Mouse (Mus musculus): ENCODE data around the gene Zfp358. TPM values are rescaled to one million over a fixed set of nuclear protein-coding genes. Genes with fewer than 3 reads are reported as not detected.

Zfp358 gene
- polyA plus RNA-seq, 1 experiment from 2014 or later = 5.4 TPM

DNA sequence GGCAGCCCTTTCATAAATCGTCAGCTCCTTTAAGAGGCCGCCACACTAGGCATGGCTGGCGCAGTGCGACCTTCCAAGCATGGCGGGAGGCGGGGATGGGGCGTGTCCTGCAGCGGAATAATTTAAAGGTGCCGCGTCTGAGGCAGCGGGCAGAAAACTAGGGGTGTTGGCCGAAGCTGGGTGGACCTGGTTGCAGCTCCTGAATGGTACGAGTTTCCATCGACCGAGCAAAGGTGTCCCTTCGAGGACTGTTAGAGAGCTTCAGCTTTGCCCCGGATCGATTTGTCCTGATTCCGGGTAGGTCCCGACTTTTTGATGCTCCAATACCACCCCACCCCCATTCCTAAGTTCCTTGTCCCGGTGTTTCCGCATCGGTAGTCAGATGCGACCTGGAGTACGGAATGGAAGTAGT, 22.3 kb downstream of the Zfp358 start, which contains the start of gene Pnpla6:
TSS of gene Pnpla6 (plus strand) at position 125 of the 412 bp plus-strand sequence.
- no peaks in the 10 kb centered on the region for H3K9me3 ChIP-seq (replicated peaks; ENCODE audit: control insufficient read depth, low read length)
- H3K9ac ChIP-seq (ENCODE audit: low read depth, low read length) = peak within 1 kb of the TSS; percentile 77
- ATAC-seq (ENCODE audit: low read depth) = peak; percentile 66
- H3K4me1 ChIP-seq (ENCODE audit: control insufficient read depth, low read depth, low read length) = peaks cover 26% of the 10 kb centered on the region
- no peaks in the 10 kb centered on the region; the same call in 1 of the 2 replicates for H3K36me3 ChIP-seq (ENCODE audit: control insufficient read depth, insufficient read depth)
- whole genome bisulfite sequencing (ENCODE audit: insufficient replicate concordance) = under 1% methylated on average over 24 of the region's 25 CpGs
- no peaks in the 10 kb centered on the region for H3K27me3 ChIP-seq (ENCODE audit: control insufficient read depth, insufficient read depth, low read depth, low read length)
- H3K27ac ChIP-seq (ENCODE audit: low read length) = peak within 1 kb of the TSS; percentile 78
- peak within 1 kb of the TSS; percentile 95 for H3K4me2 ChIP-seq (ENCODE audit: low read depth, low read length)
- H3K4me3 ChIP-seq (ENCODE audit: low read depth, low read length) = peak within 1 kb of the TSS; percentile 91

DNA sequence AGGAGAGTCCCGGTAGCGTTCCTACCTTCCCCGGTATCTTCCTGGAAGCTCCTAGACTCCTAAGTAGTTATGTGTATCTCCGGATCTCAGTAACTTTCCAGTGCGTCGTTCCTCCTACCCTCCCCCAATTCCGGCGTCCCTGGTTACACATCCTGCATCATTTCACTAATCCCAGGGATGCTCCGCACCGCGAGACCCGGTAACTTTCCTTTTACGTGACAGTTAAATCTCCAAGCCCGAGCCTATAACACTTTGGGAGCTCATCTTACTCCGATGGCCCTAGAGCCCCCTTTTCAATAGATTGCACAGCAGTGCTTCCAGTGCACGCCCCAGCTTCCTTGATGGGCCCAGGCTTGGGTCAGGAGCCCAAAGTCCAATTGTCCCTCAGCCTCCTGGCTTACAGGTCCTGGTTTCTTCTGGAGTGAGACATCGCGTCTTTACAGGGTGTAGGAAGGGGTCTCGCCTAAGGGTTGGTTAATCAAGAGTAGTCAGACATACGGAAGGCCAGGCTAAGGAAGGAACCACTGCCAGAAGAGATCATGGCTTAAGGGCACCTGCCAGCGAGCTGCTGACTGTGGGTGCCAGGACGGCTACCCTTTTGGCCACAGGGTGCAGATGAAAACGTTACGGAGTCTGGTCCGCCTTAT, 23.0 kb downstream of the Zfp358 start:
- no peaks in the 10 kb centered on the region for H3K27me3 ChIP-seq (ENCODE audit: control insufficient read depth, insufficient read depth, low read depth, low read length)
- no peaks in the 10 kb centered on the region for H3K9me3 ChIP-seq (replicated peaks; ENCODE audit: control insufficient read depth, low read length)
- peak overlapping the region; percentile 77 for H3K9ac ChIP-seq (ENCODE audit: low read depth, low read length)
- peak overlapping the region; percentile 91 for H3K4me3 ChIP-seq (ENCODE audit: low read depth, low read length)
- H3K4me2 ChIP-seq (ENCODE audit: low read depth, low read length) = peak overlapping the region; percentile 95
- no peaks in the 10 kb centered on the region; the same call in 1 of the 2 replicates for H3K36me3 ChIP-seq (ENCODE audit: control insufficient read depth, insufficient read depth)
- peaks cover 31% of the 10 kb centered on the region for H3K4me1 ChIP-seq (ENCODE audit: control insufficient read depth, low read depth, low read length)
- peak overlapping the region; percentile 78 for H3K27ac ChIP-seq (ENCODE audit: low read length)
- WGBS (ENCODE audit: insufficient replicate concordance) = under 1% methylated on average over 25 of the region's 25 CpGs
- ATAC-seq (ENCODE audit: low read depth) = peak; percentile 16

DNA sequence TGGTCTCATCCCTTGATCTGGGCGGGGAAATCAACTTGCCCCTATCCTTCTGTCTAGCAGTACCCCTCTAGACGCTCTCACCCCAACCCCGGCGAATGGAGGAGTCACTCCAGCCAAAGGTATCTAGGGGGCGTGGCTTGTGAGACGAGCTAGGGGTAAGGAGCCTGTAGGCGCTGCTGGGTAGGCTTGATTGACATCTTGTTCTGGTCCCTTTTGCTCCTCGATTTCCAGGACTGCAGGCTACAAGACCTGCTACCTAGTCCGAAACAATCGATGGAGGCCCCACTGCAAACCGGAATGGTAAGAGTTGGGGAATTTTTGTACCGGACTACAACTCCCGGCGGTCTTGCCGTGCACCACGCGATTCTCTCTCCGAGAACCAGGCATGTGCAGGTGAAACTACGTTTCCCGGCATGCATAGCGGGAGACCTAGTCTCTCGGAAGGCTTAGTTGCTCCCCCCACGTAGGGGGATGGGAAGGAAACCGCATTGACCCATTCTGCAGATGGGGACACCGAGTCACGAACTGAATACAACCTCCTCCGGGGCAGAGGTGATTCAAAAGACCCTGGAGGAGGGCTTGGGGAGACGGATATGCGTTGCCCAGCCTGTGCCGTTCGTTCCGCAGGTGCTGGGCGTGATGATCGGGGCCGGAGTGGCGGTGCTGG, 23.6 kb downstream of the Zfp358 start:
- WGBS (ENCODE audit: insufficient replicate concordance) = 1% methylated on average over 36 of the region's 36 CpGs
- peak; percentile 86 for ATAC-seq (ENCODE audit: low read depth)
- Histone ChIP-seq H3K9me3 (replicated peaks; ENCODE audit: control insufficient read depth, low read length) (no peaks in the 10 kb centered on the region), H3K27me3 (ENCODE audit: control insufficient read depth, insufficient read depth, low read depth, low read length) (no peaks in the 10 kb centered on the region), H3K36me3 (ENCODE audit: control insufficient read depth, insufficient read depth) (no peaks in the 10 kb centered on the region; the same call in 1 of the 2 replicates), H3K9ac (ENCODE audit: low read depth, low read length) (peak overlapping the region; percentile 77), H3K4me1 (ENCODE audit: control insufficient read depth, low read depth, low read length) (peaks cover 38% of the 10 kb centered on the region), H3K4me2 (ENCODE audit: low read depth, low read length) (peak overlapping the region; percentile 95), H3K4me3 (ENCODE audit: low read depth, low read length) (peak overlapping the region; percentile 91), H3K27ac (ENCODE audit: low read length) (peak overlapping the region; percentile 78)

DNA sequence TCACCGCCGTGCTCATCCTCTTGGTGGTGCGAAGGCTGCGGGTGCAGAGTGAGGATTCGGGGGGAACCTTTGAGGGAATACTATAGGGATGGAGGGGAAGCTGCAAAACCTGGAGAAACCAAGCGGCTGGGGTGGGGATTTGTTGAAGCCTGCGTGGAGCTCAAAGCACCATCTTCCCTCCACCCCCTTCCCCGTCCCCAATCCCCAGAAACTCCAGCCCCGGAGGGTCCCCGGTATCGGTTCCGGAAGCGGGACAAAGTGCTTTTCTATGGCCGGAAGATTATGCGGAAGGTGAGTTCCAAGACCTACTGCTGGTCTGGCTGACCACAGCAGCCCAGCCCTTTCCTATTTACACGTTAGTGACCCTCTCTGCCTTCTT, 24.2 kb downstream of the Zfp358 start:
- Histone ChIP-seq H3K4me3 (ENCODE audit: low read depth, low read length) (peak overlapping the region; percentile 91), H3K9ac (ENCODE audit: low read depth, low read length) (peak overlapping the region; percentile 77), H3K4me1 (ENCODE audit: control insufficient read depth, low read depth, low read length) (peaks cover 43% of the 10 kb centered on the region), H3K4me2 (ENCODE audit: low read depth, low read length) (peak overlapping the region; percentile 95), H3K9me3 (replicated peaks; ENCODE audit: control insufficient read depth, low read length) (no peaks in the 10 kb centered on the region), H3K27me3 (ENCODE audit: control insufficient read depth, insufficient read depth, low read depth, low read length) (no peaks in the 10 kb centered on the region), H3K27ac (ENCODE audit: low read length) (peak overlapping the region; percentile 78), H3K36me3 (ENCODE audit: control insufficient read depth, insufficient read depth) (no peaks in the 10 kb centered on the region)
- ATAC-seq (ENCODE audit: low read depth) = no peak
- 6% methylated on average over 16 of the region's 16 CpGs for WGBS (ENCODE audit: insufficient replicate concordance)

DNA sequence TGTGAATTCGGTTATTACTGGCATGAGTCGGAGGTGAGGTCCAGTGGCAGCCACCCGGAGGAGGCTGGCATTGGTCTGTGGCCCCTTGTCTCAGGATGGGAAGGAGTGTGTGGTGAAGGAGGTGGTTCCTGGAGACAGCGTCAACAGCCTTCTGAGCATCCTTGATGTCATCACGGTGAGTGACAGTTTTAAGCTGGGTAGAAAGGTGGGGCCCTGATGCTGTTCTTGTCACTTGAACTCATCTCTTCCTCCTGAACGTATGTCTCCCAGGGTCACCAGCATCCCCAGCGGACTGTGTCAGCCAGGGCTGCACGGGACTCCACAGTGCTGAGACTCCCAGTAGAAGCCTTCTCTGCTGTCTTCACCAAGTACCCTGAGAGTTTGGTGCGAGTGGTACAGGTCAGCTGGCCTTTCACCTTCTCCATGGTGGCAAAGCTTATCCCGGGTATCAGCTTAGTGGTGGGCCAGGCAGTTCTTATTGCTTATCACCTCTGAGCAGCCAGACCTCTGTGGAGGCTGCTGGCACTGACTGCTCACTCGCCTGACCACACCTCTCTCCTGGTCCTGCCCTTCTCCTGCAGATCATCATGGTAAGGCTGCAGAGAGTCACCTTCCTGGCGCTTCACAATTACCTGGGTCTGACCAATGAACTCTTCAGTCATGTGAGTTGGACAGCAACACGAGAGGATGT, 29.2 kb downstream of the Zfp358 start:
- no peaks in the 10 kb centered on the region for H3K9me3 ChIP-seq (replicated peaks; ENCODE audit: control insufficient read depth, low read length)
- 46% methylated on average over 13 of the region's 13 CpGs for WGBS (ENCODE audit: insufficient replicate concordance)
- H3K4me2 ChIP-seq (ENCODE audit: low read depth, low read length) = peak overlapping the region; percentile 66
- H3K36me3 ChIP-seq (ENCODE audit: control insufficient read depth, insufficient read depth) = peaks cover 12% of the 10 kb centered on the region
- H3K4me3 ChIP-seq (ENCODE audit: low read depth, low read length) = peak overlapping the region; percentile 34
- no peaks in the 10 kb centered on the region for H3K27me3 ChIP-seq (ENCODE audit: control insufficient read depth, insufficient read depth, low read depth, low read length)
- H3K27ac ChIP-seq (ENCODE audit: low read length) = peak overlapping the region; percentile 97
- peak overlapping the region; percentile 52 for H3K9ac ChIP-seq (ENCODE audit: low read depth, low read length)
- peaks cover 45% of the 10 kb centered on the region for H3K4me1 ChIP-seq (ENCODE audit: control insufficient read depth, low read depth, low read length)
- peak; percentile 99 for ATAC-seq (ENCODE audit: low read depth)

DNA sequence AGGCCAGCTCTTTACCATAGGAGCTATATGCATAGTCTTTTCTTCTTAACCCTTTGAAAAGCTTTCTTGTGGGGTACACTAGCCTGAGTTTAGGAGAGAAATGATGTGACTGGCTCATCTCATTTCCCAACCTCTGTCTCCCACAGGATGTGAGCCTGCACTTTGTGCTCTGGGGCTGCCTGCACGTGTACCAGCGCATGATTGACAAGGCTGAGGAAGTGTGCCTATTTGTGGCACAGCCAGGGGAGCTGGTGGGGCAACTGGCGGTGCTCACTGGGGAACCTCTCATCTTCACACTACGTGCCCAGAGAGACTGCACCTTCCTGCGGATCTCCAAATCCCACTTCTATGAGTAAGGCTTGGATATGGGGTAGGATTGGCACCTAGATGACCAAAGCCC, 37.9 kb downstream of the Zfp358 start:
- Histone ChIP-seq H3K36me3 (ENCODE audit: control insufficient read depth, insufficient read depth) (peaks cover 9% of the 10 kb centered on the region), H3K27ac (ENCODE audit: low read length) (no peak overlapping the region), H3K9ac (ENCODE audit: low read depth, low read length) (no peak overlapping the region), H3K4me2 (ENCODE audit: low read depth, low read length) (no peak overlapping the region), H3K27me3 (ENCODE audit: control insufficient read depth, insufficient read depth, low read depth, low read length) (no peaks in the 10 kb centered on the region), H3K4me1 (ENCODE audit: control insufficient read depth, low read depth, low read length) (peaks cover 3% of the 10 kb centered on the region), H3K9me3 (replicated peaks; ENCODE audit: control insufficient read depth, low read length) (no peaks in the 10 kb centered on the region), H3K4me3 (ENCODE audit: low read depth, low read length) (no peak overlapping the region)
- WGBS (ENCODE audit: insufficient replicate concordance) = 70% methylated on average over 5 of the region's 5 CpGs
- ATAC-seq (ENCODE audit: low read depth) = no peak

DNA sequence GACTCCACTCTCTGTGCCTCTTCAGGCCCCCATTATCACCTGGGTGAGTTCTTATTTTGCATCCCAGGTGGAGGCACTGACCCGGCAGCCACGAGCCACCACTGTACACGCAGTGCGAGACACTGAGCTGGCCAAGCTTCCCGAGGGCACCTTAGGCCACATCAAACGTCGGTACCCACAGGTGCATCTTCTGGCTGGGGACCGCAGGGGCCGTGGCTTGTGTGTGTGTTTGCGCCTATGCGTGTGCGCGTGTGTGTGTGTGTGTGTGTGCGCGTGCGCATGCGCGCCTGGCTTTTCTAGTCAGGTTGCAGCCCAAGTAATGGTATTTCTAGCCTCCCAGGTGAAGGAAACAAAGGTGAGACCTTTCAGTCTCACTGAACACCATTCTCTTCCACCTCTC, 39.0 kb downstream of the Zfp358 start:
- Histone ChIP-seq H3K27me3 (ENCODE audit: control insufficient read depth, insufficient read depth, low read depth, low read length) (no peaks in the 10 kb centered on the region), H3K27ac (ENCODE audit: low read length) (no peak overlapping the region), H3K4me3 (ENCODE audit: low read depth, low read length) (no peak overlapping the region), H3K36me3 (ENCODE audit: control insufficient read depth, insufficient read depth) (peaks cover 11% of the 10 kb centered on the region), H3K9ac (ENCODE audit: low read depth, low read length) (no peak overlapping the region), H3K9me3 (replicated peaks; ENCODE audit: control insufficient read depth, low read length) (no peaks in the 10 kb centered on the region), H3K4me2 (ENCODE audit: low read depth, low read length) (no peak overlapping the region), H3K4me1 (ENCODE audit: control insufficient read depth, low read depth, low read length) (peaks cover 12% of the 10 kb centered on the region)
- ATAC-seq (ENCODE audit: low read depth) = no peak
- 87% methylated on average over 18 of the region's 18 CpGs for WGBS (ENCODE audit: insufficient replicate concordance)

DNA sequence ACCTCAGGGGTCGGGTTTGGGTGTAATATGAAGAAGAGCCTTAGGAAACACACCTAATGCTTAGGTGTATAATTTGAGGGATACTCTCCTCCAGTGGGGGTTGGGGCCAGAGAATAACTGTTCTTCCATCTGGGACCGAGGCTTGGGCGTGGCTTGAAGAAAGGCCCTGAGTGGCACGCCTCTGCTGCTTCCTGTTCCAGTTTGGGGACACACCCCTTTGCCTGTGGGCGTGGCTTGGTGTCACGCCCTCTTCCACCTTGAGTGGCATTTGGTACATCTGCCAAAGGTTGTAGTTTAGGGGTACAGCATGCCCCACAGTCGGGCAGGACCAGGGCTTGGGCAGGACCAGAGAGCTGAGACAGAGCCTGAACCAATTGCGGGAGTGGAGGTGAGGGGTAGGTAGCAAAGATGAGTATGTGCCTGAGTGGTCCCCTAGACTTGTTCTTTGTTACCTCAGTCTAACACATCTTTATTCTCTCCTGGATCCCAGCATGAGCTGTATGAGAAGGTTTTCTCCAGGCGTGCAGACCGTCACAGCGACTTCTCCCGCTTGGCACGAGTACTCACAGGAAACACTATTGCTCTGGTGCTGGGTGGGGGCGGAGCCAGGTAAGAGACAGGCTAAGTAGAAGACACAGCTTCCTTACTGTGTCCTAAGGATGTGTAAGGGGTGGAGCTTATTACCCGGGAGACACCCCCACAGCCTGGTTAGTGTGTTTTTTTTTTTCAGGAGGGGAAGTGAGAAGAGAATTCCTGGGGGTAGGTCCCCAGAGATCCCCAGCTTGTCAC, 43.3 kb downstream of the Zfp358 start:
- peaks cover 12% of the 10 kb centered on the region for H3K4me1 ChIP-seq (ENCODE audit: control insufficient read depth, low read depth, low read length)
- H3K27me3 ChIP-seq (ENCODE audit: control insufficient read depth, insufficient read depth, low read depth, low read length) = no peaks in the 10 kb centered on the region
- no peak overlapping the region for H3K9ac ChIP-seq (ENCODE audit: low read depth, low read length)
- H3K27ac ChIP-seq (ENCODE audit: low read length) = 0 out of 2 replicates have a peak overlapping the region, but pooled peaks have one; percentile 29
- no peaks in the 10 kb centered on the region for H3K9me3 ChIP-seq (replicated peaks; ENCODE audit: control insufficient read depth, low read length)
- H3K36me3 ChIP-seq (ENCODE audit: control insufficient read depth, insufficient read depth) = peaks cover 14% of the 10 kb centered on the region
- peak; percentile 81 for ATAC-seq (ENCODE audit: low read depth)
- H3K4me2 ChIP-seq (ENCODE audit: low read depth, low read length) = peak overlapping the region; percentile 17; the same call in 1 of the 2 replicates
- no peak overlapping the region for H3K4me3 ChIP-seq (ENCODE audit: low read depth, low read length)
- 55% methylated on average over 15 of the region's 15 CpGs for WGBS (ENCODE audit: insufficient replicate concordance)

All from liver, embryonic 16.5 days (tissue).